Mouse (Mus musculus): ENCODE measurements around the gene Arsg.

- TF ChIP-seq HCFC1 (IDR thresholded peaks at IDR 0.05; ENCODE audit: borderline replicate concordance, insufficient read depth, low read length) (no peak), MAFK (IDR thresholded peaks at IDR 0.05; ENCODE audit: insufficient read depth, low read depth, low read length) (no peak)
Observed at GRCm38 (mm10) chr11:109574604-109575003, 101.4 kb downstream of the Arsg start.

Measured in ES-E14 (cell line).